Comparison of ENCODE assay signal across 8 mouse cellular contexts in genomic region chr10:121033826-121034568, GRCm38 (mm10). TPM values are rescaled to one million over a fixed set of nuclear protein-coding genes. Genes with fewer than 3 reads are reported as not detected.
A peak's percentile ranks its signal among the peaks of the same experiment; 100 is the strongest.
DNase-seq lines count a peak whose midpoint lies in the region; ATAC-seq and TF ChIP-seq lines count a peak whose summit lies in the region.

Wif1 (plus strand) TSS chr10:121033960.

- DNase-seq in CD4-positive, CD25-positive, alpha-beta regulatory T cell, adult 2 months (ENCODE audit: low read depth, low spot score), result peak; percentile 83
- peak; percentile 86 for DNase-seq in neural tube, embryonic 11.5 days (ENCODE audit: low spot score)

- H3K9ac ChIP-seq in heart, embryonic 12.5 days, result peak within 1 kb of the TSS; percentile 68
- H3K9ac ChIP-seq in kidney, embryonic 16.5 days (replicated peaks; ENCODE audit: low read length), result peak within 1 kb of the TSS; percentile 64
- H3K9ac ChIP-seq in liver, embryonic 15.5 days, result no peak within 1 kb of the TSS
- H3K9ac ChIP-seq in neural tube, embryonic 11.5 days (ENCODE audit: low read length), result peak within 1 kb of the TSS; percentile 40
- H3K9ac ChIP-seq in stomach, embryonic 15.5 days, result no peak within 1 kb of the TSS; the same call in 1 of the 2 replicates

- no peaks in the 10 kb centered on the region for H3K9me3 ChIP-seq in heart, embryonic 12.5 days (replicated peaks)
- no peaks in the 10 kb centered on the region for H3K9me3 ChIP-seq in kidney, embryonic 16.5 days (ENCODE audit: low read length)
- no peaks in the 10 kb centered on the region for H3K9me3 ChIP-seq in liver, embryonic 15.5 days (replicated peaks)
- H3K9me3 ChIP-seq in neural tube, embryonic 11.5 days (ENCODE audit: control insufficient read depth, low read length), result no peaks in the 10 kb centered on the region
- H3K9me3 ChIP-seq in stomach, embryonic 15.5 days, result no peaks in the 10 kb centered on the region

- peak; percentile 89 for ATAC-seq in heart, embryonic 12.5 days (ENCODE audit: insufficient number of reproducible peaks, low FRiP score)
- peak; percentile 95 for ATAC-seq in kidney, embryonic 16.5 days (ENCODE audit: low FRiP score, low TSS enrichment)
- peak; percentile 83 for ATAC-seq in liver, embryonic 15.5 days (ENCODE audit: insufficient read depth)
- ATAC-seq in neural tube, embryonic 11.5 days (ENCODE audit: insufficient read depth, low FRiP score, low TSS enrichment), result peak; percentile 90
- peak; percentile 87 for ATAC-seq in stomach, embryonic 15.5 days (ENCODE audit: insufficient read depth, low FRiP score, low read depth)

- TF ChIP-seq POLR2A in bone marrow macrophage, adult 2 months (IDR thresholded peaks at IDR 0.05; ENCODE audit: borderline replicate concordance, low read depth, low read length), result no peak
- no peak for TF ChIP-seq POLR2A in embryonic fibroblast, embryonic 13.5 days (IDR thresholded peaks at IDR 0.05; ENCODE audit: low read depth, low read length)

- 1% methylated on average over 49 of the region's 49 CpGs for WGBS in heart, embryonic 12.5 days
- WGBS in kidney, embryonic 16.5 days, result under 1% methylated on average over 49 of the region's 49 CpGs
- WGBS in liver, embryonic 15.5 days (ENCODE audit: insufficient replicate concordance), result 2% methylated on average over 49 of the region's 49 CpGs
- WGBS in neural tube, embryonic 11.5 days, result under 1% methylated on average over 48 of the region's 49 CpGs
- under 1% methylated on average over 49 of the region's 49 CpGs for WGBS in stomach, embryonic 15.5 days

- peaks cover 4% of the 10 kb centered on the region for H3K27me3 ChIP-seq in heart, embryonic 12.5 days (replicated peaks)
- peaks cover 56% of the 10 kb centered on the region for H3K27me3 ChIP-seq in kidney, embryonic 16.5 days (ENCODE audit: insufficient read depth, low read length)
- peaks cover 43% of the 10 kb centered on the region for H3K27me3 ChIP-seq in liver, embryonic 15.5 days
- H3K27me3 ChIP-seq in neural tube, embryonic 11.5 days (ENCODE audit: control insufficient read depth, insufficient read depth, low read length), result peaks cover 4% of the 10 kb centered on the region
- H3K27me3 ChIP-seq in stomach, embryonic 15.5 days (replicated peaks), result no peaks in the 10 kb centered on the region; the same call in 1 of the 2 replicates

- H3K4me2 ChIP-seq in heart, embryonic 12.5 days, result peak within 1 kb of the TSS; percentile 94
- H3K4me2 ChIP-seq in kidney, embryonic 16.5 days (replicated peaks; ENCODE audit: low read depth, low read length), result peak within 1 kb of the TSS; percentile 81
- peak within 1 kb of the TSS; percentile 74 for H3K4me2 ChIP-seq in liver, embryonic 15.5 days
- peak within 1 kb of the TSS; percentile 87 for H3K4me2 ChIP-seq in neural tube, embryonic 11.5 days (ENCODE audit: low read depth)
- H3K4me2 ChIP-seq in stomach, embryonic 15.5 days, result peak within 1 kb of the TSS; percentile 98

- peaks cover 2% of the 10 kb centered on the region; the same call in 1 of the 2 replicates for H3K4me1 ChIP-seq in bone marrow macrophage, adult 2 months (ENCODE audit: control insufficient read depth, insufficient read depth, low read length)
- no peaks in the 10 kb centered on the region for H3K4me1 ChIP-seq in embryonic fibroblast, embryonic 13.5 days (ENCODE audit: control insufficient read depth, insufficient read depth, low read length)
- H3K4me1 ChIP-seq in heart, embryonic 12.5 days (replicated peaks), result peaks cover 7% of the 10 kb centered on the region; the same call in 1 of the 2 replicates
- H3K4me1 ChIP-seq in kidney, embryonic 16.5 days (ENCODE audit: insufficient read depth, low read length), result peaks cover 8% of the 10 kb centered on the region
- peaks cover 11% of the 10 kb centered on the region for H3K4me1 ChIP-seq in liver, embryonic 15.5 days (replicated peaks)
- H3K4me1 ChIP-seq in neural tube, embryonic 11.5 days (ENCODE audit: control insufficient read depth, insufficient read depth, low read length), result no peaks in the 10 kb centered on the region
- peaks cover 7% of the 10 kb centered on the region for H3K4me1 ChIP-seq in stomach, embryonic 15.5 days

- no peak within 1 kb of the TSS for H3K27ac ChIP-seq in bone marrow macrophage, adult 2 months (ENCODE audit: insufficient read depth, low read depth, low read length)
- no peak within 1 kb of the TSS for H3K27ac ChIP-seq in embryonic fibroblast, embryonic 13.5 days (ENCODE audit: insufficient read depth, low read length)
- H3K27ac ChIP-seq in heart, embryonic 12.5 days (ENCODE audit: poor library complexity, severe bottlenecking), result no peak within 1 kb of the TSS
- no peak within 1 kb of the TSS for H3K27ac ChIP-seq in kidney, embryonic 16.5 days (ENCODE audit: low read length)
- no peak within 1 kb of the TSS for H3K27ac ChIP-seq in liver, embryonic 15.5 days (replicated peaks)
- H3K27ac ChIP-seq in neural tube, embryonic 11.5 days (ENCODE audit: low read depth, low read length), result no peak within 1 kb of the TSS
- H3K27ac ChIP-seq in stomach, embryonic 15.5 days, result no peak within 1 kb of the TSS

- peak; percentile 89 for TF ChIP-seq CTCF in bone marrow macrophage, adult 2 months (IDR thresholded peaks at IDR 0.05; ENCODE audit: low read depth, low read length)
- peak; percentile 44; the same call in 1 of the 2 replicates for TF ChIP-seq CTCF in embryonic fibroblast, embryonic 13.5 days (IDR thresholded peaks at IDR 0.05; ENCODE audit: borderline replicate concordance, insufficient read depth, low read length)

- no peaks in the 10 kb centered on the region for H3K36me3 ChIP-seq in heart, embryonic 12.5 days
- H3K36me3 ChIP-seq in kidney, embryonic 16.5 days (ENCODE audit: insufficient read depth, low read length), result no peaks in the 10 kb centered on the region
- H3K36me3 ChIP-seq in liver, embryonic 15.5 days (replicated peaks), result no peaks in the 10 kb centered on the region
- H3K36me3 ChIP-seq in neural tube, embryonic 11.5 days (ENCODE audit: control insufficient read depth, insufficient read depth, low read length), result no peaks in the 10 kb centered on the region
- no peaks in the 10 kb centered on the region for H3K36me3 ChIP-seq in stomach, embryonic 15.5 days

- peak within 1 kb of the TSS; percentile 67 for H3K4me3 ChIP-seq in bone marrow macrophage, adult 2 months (ENCODE audit: insufficient read depth, low read length)
- peak within 1 kb of the TSS; percentile 49 for H3K4me3 ChIP-seq in embryonic fibroblast, embryonic 13.5 days (ENCODE audit: insufficient read depth, low read length)
- H3K4me3 ChIP-seq in heart, embryonic 12.5 days, result peak within 1 kb of the TSS; percentile 68
- H3K4me3 ChIP-seq in kidney, embryonic 16.5 days (ENCODE audit: low read length), result peak within 1 kb of the TSS; percentile 54
- peak within 1 kb of the TSS; percentile 56 for H3K4me3 ChIP-seq in liver, embryonic 15.5 days (replicated peaks)
- H3K4me3 ChIP-seq in neural tube, embryonic 11.5 days (ENCODE audit: low read depth, low read length), result peak within 1 kb of the TSS; percentile 47
- peak within 1 kb of the TSS; percentile 59 for H3K4me3 ChIP-seq in stomach, embryonic 15.5 days (replicated peaks)

RNA-seq across cellular contexts. Expression of gene Wif1, which starts in this region (rescaled TPM):
- polyA plus RNA-seq in bone marrow macrophage, adult 2 months (2012; ENCODE audit: insufficient read depth, insufficient read length, missing spikeins), result not detected in 2 replicates
- 0.22 and 0.70 TPM in 2 replicates for polyA plus RNA-seq in embryonic fibroblast, embryonic 13.5 days (2011; ENCODE audit: insufficient read length, low read depth, missing spikeins)
- 2.9 and 3.7 TPM in 2 replicates for polyA plus RNA-seq in heart, embryonic 12.5 days (2016; fragmentation: Nextera tagmentation; extraction: Ambion mirVana)
- polyA plus RNA-seq in kidney, embryonic 16.5 days (2015; fragmentation: Nextera tagmentation; extraction: Ambion mirVana), result 2.7 and 3.1 TPM in 2 replicates
- polyA plus RNA-seq in liver, embryonic 15.5 days (2015; fragmentation: Nextera tagmentation; extraction: Ambion mirVana), result 1.1 and 1.4 TPM in 2 replicates
- 8.5 and 9.7 TPM in 2 replicates for polyA plus RNA-seq in neural tube, embryonic 11.5 days (2014; fragmentation: Nextera tagmentation; extraction: Ambion mirVana)
- 1.4 and 1.7 TPM in 2 replicates for polyA plus RNA-seq in stomach, embryonic 15.5 days (2015; fragmentation: Nextera tagmentation; extraction: Ambion mirVana)

Comparison
In these comparisons a context has a peak if more than half of its experiments do, and no peak if none do; other contexts are left out.
1. H3K9ac ChIP-seq: peak in heart, embryonic 12.5 days (single experiment), kidney, embryonic 16.5 days (single experiment) and neural tube, embryonic 11.5 days (single experiment); none in liver, embryonic 15.5 days (single experiment) and stomach, embryonic 15.5 days (single experiment).
2. Peak in every context shown above with its lines, with median percentiles within 50 percentile points of each other: H3K4me3 ChIP-seq, ATAC-seq and H3K4me2 ChIP-seq.